Mouse (Mus musculus): ENCODE results near the gene Capn12. TPM values are rescaled to one million over a fixed set of nuclear protein-coding genes. Genes with fewer than 3 reads are reported as not detected.

Capn12 gene
- total RNA-seq, 2 experiments from 2014 or later, result 0.11 to 0.17 TPM

- no peak for DNase-seq (ENCODE audit: low spot score in 2 of 2)
Measured at GRCm38 (mm10) chr7:28918540-28918939, 37.3 kb downstream of the Capn12 start.

- DNase-seq (ENCODE audit: low spot score in 2 of 2), result peak; percentile 46 to 66
Measured at GRCm38 (mm10) chr7:28919815-28920214, 38.6 kb downstream of the Capn12 start.

GRCm38 (mm10) chr7:28921178-28921577 lies 40.0 kb downstream of the Capn12 start:
- no peak for DNase-seq (ENCODE audit: low spot score in 2 of 2)

- no peak for DNase-seq (ENCODE audit: low spot score in 2 of 2)
Measured at GRCm38 (mm10) chr7:28921722-28922465, 40.7 kb downstream of the Capn12 start.

GRCm38 (mm10) chr7:28922606-28923005 lies 41.4 kb downstream of the Capn12 start:
- no peak for DNase-seq (ENCODE audit: low spot score in 2 of 2)

GRCm38 (mm10) chr7:28923865-28924291 lies 42.7 kb downstream of the Capn12 start:
- DNase-seq (ENCODE audit: low spot score in 2 of 2), result no peak

- DNase-seq (ENCODE audit: low spot score in 2 of 2), result no peak
Measured at GRCm38 (mm10) chr7:28924802-28925201, 43.6 kb downstream of the Capn12 start.

- peak in 1 of 2 experiments; percentile 65 for DNase-seq (ENCODE audit: low spot score in 2 of 2)
Measured at GRCm38 (mm10) chr7:28925317-28925716, 44.1 kb downstream of the Capn12 start.

- DNase-seq (ENCODE audit: low spot score in 2 of 2), result no peak
Measured at GRCm38 (mm10) chr7:28926172-28926571, 45.0 kb downstream of the Capn12 start.

- DNase-seq (ENCODE audit: low spot score in 2 of 2), result no peak
Measured at GRCm38 (mm10) chr7:28929381-28929780, 48.2 kb downstream of the Capn12 start.

- DNase-seq (ENCODE audit: low spot score in 2 of 2), result no peak
Measured at GRCm38 (mm10) chr7:28930320-28931031, 49.3 kb downstream of the Capn12 start.

GRCm38 (mm10) chr7:28931032-28931694 lies 49.9 kb downstream of the Capn12 start:
- DNase-seq (ENCODE audit: low spot score in 2 of 2), result no peak

GRCm38 (mm10) chr7:28931695-28932039 lies 50.4 kb downstream of the Capn12 start:
- no peak for DNase-seq (ENCODE audit: low spot score in 2 of 2)

- no peak for DNase-seq (ENCODE audit: low spot score in 2 of 2)
Measured at GRCm38 (mm10) chr7:28932421-28933041, 51.3 kb downstream of the Capn12 start.

- DNase-seq (ENCODE audit: low spot score in 2 of 2), result no peak
Measured at GRCm38 (mm10) chr7:28933825-28934224, 52.6 kb downstream of the Capn12 start.

- no peak for DNase-seq (ENCODE audit: low spot score in 2 of 2)
Measured at GRCm38 (mm10) chr7:28936787-28937186, 55.6 kb downstream of the Capn12 start.

- no peak for DNase-seq (ENCODE audit: low spot score in 2 of 2)
Measured at GRCm38 (mm10) chr7:28938654-28939053, 57.4 kb downstream of the Capn12 start.

GRCm38 (mm10) chr7:28939418-28940183 lies 58.4 kb downstream of the Capn12 start:
- DNase-seq (ENCODE audit: low spot score in 2 of 2), result no peak

- no peak for DNase-seq (ENCODE audit: low spot score in 2 of 2)
Measured at GRCm38 (mm10) chr7:28941129-28941528, 59.9 kb downstream of the Capn12 start.

- no peak for DNase-seq (ENCODE audit: low spot score in 2 of 2)
Measured at GRCm38 (mm10) chr7:28941542-28941941, 60.3 kb downstream of the Capn12 start.

All from adrenal gland, postnatal 4 days (tissue).